ENCODE assay signal across 16 mouse cellular contexts in genomic region chr16:4570737-4571136, GRCm38 (mm10). TPM values are rescaled to one million over a fixed set of nuclear protein-coding genes. Genes with fewer than 3 reads are reported as not detected.
DNase-seq lines count a peak whose midpoint lies in the region; ATAC-seq and TF ChIP-seq lines count a peak whose summit lies in the region.
"Had no signal": no experiment of that assay in that cellular context is flagged by ENCODE, and none has a peak within 500 bp of the region (broad histone marks: within the 10 kb centered on the region; RNA-seq: fewer than 3 reads in every experiment).

No protein-coding gene starts in this region.

- no peak overlapping the region for H3K4me2 ChIP-seq in kidney, embryonic 16.5 days (replicated peaks; ENCODE audit: low read depth, low read length)
- no peak overlapping the region for H3K4me2 ChIP-seq in embryonic facial prominence, embryonic 11.5 days (ENCODE audit: low read depth, low read length)
- H3K4me2 ChIP-seq in limb, embryonic 14.5 days (replicated peaks; ENCODE audit: low read depth, low read length, severe bottlenecking): no peak overlapping the region
- H3K4me2 ChIP-seq: forebrain, embryonic 15.5 days; heart, embryonic 15.5 days; hindbrain, embryonic 15.5 days; neural tube, embryonic 13.5 days had no signal

- WGBS in kidney, embryonic 16.5 days: 43% methylated on average over 4 of the region's 4 CpGs
- 53% methylated on average over 4 of the region's 4 CpGs for WGBS in embryonic facial prominence, embryonic 11.5 days
- 30% methylated on average over 4 of the region's 4 CpGs for WGBS in limb, embryonic 14.5 days

- peak; percentile 53 for DNase-seq in gastrocnemius, adult 2 months
- DNase-seq in gastrocnemius, postnatal 36 days: no peak
- no peak for DNase-seq in kidney, postnatal 10 days
- DNase-seq in embryonic facial prominence, embryonic 11.5 days (ENCODE audit: low spot score): peak; percentile 66
- DNase-seq in limb, embryonic 14.5 days (ENCODE audit: low spot score): no peak
- no peak for DNase-seq in ovary, postnatal 36 days (ENCODE audit: low spot score)
- DNase-seq: cerebellum, adult 18-20 months; kidney, adult 9 months; left cerebral cortex, postnatal 4 days; right cerebral cortex, adult 18-20 months had no signal

- TF ChIP-seq POLR2A in limb, embryonic 14.5 days (IDR thresholded peaks at IDR 0.05; ENCODE audit: borderline replicate concordance, extremely low read depth, insufficient read depth, insufficient read length): no peak

- H3K9me3 ChIP-seq in kidney, embryonic 16.5 days (ENCODE audit: low read length): no peaks in the 10 kb centered on the region
- H3K9me3 ChIP-seq in embryonic facial prominence, embryonic 11.5 days (replicated peaks; ENCODE audit: control insufficient read depth, low read length): no peaks in the 10 kb centered on the region
- H3K9me3 ChIP-seq in limb, embryonic 14.5 days (ENCODE audit: control insufficient read depth, low read length): no peaks in the 10 kb centered on the region
- H3K9me3 ChIP-seq: forebrain, embryonic 15.5 days; G1E; heart, embryonic 15.5 days; hindbrain, embryonic 15.5 days; neural tube, embryonic 13.5 days had no signal

- H3K36me3 ChIP-seq in kidney, embryonic 16.5 days (ENCODE audit: insufficient read depth, low read length): no peaks in the 10 kb centered on the region
- H3K36me3 ChIP-seq in embryonic facial prominence, embryonic 11.5 days (replicated peaks; ENCODE audit: control insufficient read depth, insufficient read depth, low read depth, low read length): no peaks in the 10 kb centered on the region
- no peaks in the 10 kb centered on the region for H3K36me3 ChIP-seq in limb, embryonic 14.5 days (ENCODE audit: control insufficient read depth, insufficient read depth, low read length)
- H3K36me3 ChIP-seq: forebrain, embryonic 15.5 days; G1E; heart, embryonic 15.5 days; hindbrain, embryonic 15.5 days; neural tube, embryonic 13.5 days had no signal

- 0 out of 2 replicates have a peak overlapping the region, but pooled peaks have one; percentile 29 for H3K9ac ChIP-seq in kidney, embryonic 16.5 days (replicated peaks; ENCODE audit: low read length)
- H3K9ac ChIP-seq in embryonic facial prominence, embryonic 11.5 days (replicated peaks; ENCODE audit: low read length): no peak overlapping the region
- no peak overlapping the region for H3K9ac ChIP-seq in limb, embryonic 14.5 days (ENCODE audit: low read depth, low read length, severe bottlenecking)
- H3K9ac ChIP-seq: forebrain, embryonic 15.5 days; heart, embryonic 15.5 days; hindbrain, embryonic 15.5 days; neural tube, embryonic 13.5 days had no signal

- intact Hi-C loops in gastrocnemius, adult 2 months (cut with DNase I): no loop called here
- intact Hi-C loops in gastrocnemius, postnatal 36 days (cut with DNase I): no loop called here

- ATAC-seq in kidney, embryonic 16.5 days (ENCODE audit: low FRiP score, low TSS enrichment): peak; percentile 66
- ATAC-seq in embryonic facial prominence, embryonic 11.5 days (replicated peaks; ENCODE audit: insufficient number of reproducible peaks, low FRiP score, low TSS enrichment, low read depth): peak; percentile 73
- peak; percentile 21; the same call in 1 of the 2 replicates for ATAC-seq in limb, embryonic 14.5 days (ENCODE audit: low FRiP score, low read depth)
- ATAC-seq: forebrain, embryonic 15.5 days had no signal

- H3K4me1 ChIP-seq in kidney, embryonic 16.5 days (ENCODE audit: insufficient read depth, low read length): peaks cover 10% of the 10 kb centered on the region
- H3K4me1 ChIP-seq in embryonic facial prominence, embryonic 11.5 days (ENCODE audit: control insufficient read depth, insufficient read depth, low read length): peaks cover 2% of the 10 kb centered on the region; the same call in 1 of the 2 replicates
- peaks cover 10% of the 10 kb centered on the region for H3K4me1 ChIP-seq in limb, embryonic 14.5 days (ENCODE audit: control insufficient read depth, insufficient read depth, low read length)

- no peaks in the 10 kb centered on the region for H3K27me3 ChIP-seq in kidney, embryonic 16.5 days (ENCODE audit: insufficient read depth, low read length)
- H3K27me3 ChIP-seq in embryonic facial prominence, embryonic 11.5 days (ENCODE audit: control insufficient read depth, insufficient read depth, low read length): no peaks in the 10 kb centered on the region
- no peaks in the 10 kb centered on the region for H3K27me3 ChIP-seq in limb, embryonic 14.5 days (ENCODE audit: control insufficient read depth, insufficient read depth, low read length)
- H3K27me3 ChIP-seq: forebrain, embryonic 15.5 days; heart, embryonic 15.5 days; hindbrain, embryonic 15.5 days; neural tube, embryonic 13.5 days had no signal

- TF ChIP-seq CTCF in gastrocnemius, adult 2 months (IDR thresholded peaks at IDR 0.05): no peak

- H3K27ac ChIP-seq in gastrocnemius, adult 2 months: peak overlapping the region; percentile 46; the same call in 1 of the 2 replicates
- no peak overlapping the region for H3K27ac ChIP-seq in kidney, embryonic 16.5 days (ENCODE audit: low read length)
- H3K27ac ChIP-seq in embryonic facial prominence, embryonic 11.5 days (replicated peaks; ENCODE audit: low read depth, low read length): no peak overlapping the region
- no peak overlapping the region for H3K27ac ChIP-seq in limb, embryonic 14.5 days (replicated peaks; ENCODE audit: low read depth, low read length)
- H3K27ac ChIP-seq: forebrain, embryonic 15.5 days; heart, embryonic 15.5 days; hindbrain, embryonic 15.5 days; neural tube, embryonic 13.5 days had no signal

- no peak overlapping the region for H3K4me3 ChIP-seq in gastrocnemius, adult 2 months
- no peak overlapping the region for H3K4me3 ChIP-seq in kidney, embryonic 16.5 days (ENCODE audit: low read length)
- H3K4me3 ChIP-seq in embryonic facial prominence, embryonic 11.5 days (ENCODE audit: low read depth, low read length): no peak overlapping the region
- H3K4me3 ChIP-seq in limb, embryonic 14.5 days (replicated peaks; ENCODE audit: low read length): no peak overlapping the region
- H3K4me3 ChIP-seq: forebrain, embryonic 15.5 days; heart, embryonic 15.5 days; hindbrain, embryonic 15.5 days; neural tube, embryonic 13.5 days had no signal

RNA-seq across cellular contexts. Expression of gene Tfap4, which starts 11.1 kb away (rescaled TPM):
- 1 to 10 TPM; 3.0 to 5.1 TPM for total RNA-seq in gastrocnemius, adult 2 months (2021)
- total RNA-seq in gastrocnemius, postnatal 36 days (2021): 1 to 10 TPM; 2.6 to 4.1 TPM
- polyA plus RNA-seq in kidney, embryonic 16.5 days (2015; fragmentation: Nextera tagmentation; extraction: Ambion mirVana): 21.8 and 25.5 TPM in 2 replicates
- polyA plus RNA-seq in embryonic facial prominence, embryonic 11.5 days (2014; fragmentation: Nextera tagmentation; extraction: Ambion mirVana): 27.2 and 28.6 TPM in 2 replicates
- 29.9 and 31.5 TPM in 2 replicates for polyA plus RNA-seq in limb, embryonic 14.5 days (2012; rRNA removed)
- polyA plus RNA-seq in limb, embryonic 14.5 days (2014; fragmentation: Nextera tagmentation; extraction: Ambion mirVana): 19.6 and 22.8 TPM in 2 replicates

RNA-seq across cellular contexts. Expression of gene Glis2, which starts 23.8 kb away (rescaled TPM):
- total RNA-seq in gastrocnemius, adult 2 months (2021): 1 to 10 TPM; 5.2 to 6.9 TPM
- 1 to 10 TPM; 5.9 to 7.0 TPM for total RNA-seq in gastrocnemius, postnatal 36 days (2021)
- 43.6 and 53.6 TPM in 2 replicates for polyA plus RNA-seq in kidney, embryonic 16.5 days (2015; fragmentation: Nextera tagmentation; extraction: Ambion mirVana)
- polyA plus RNA-seq in embryonic facial prominence, embryonic 11.5 days (2014; fragmentation: Nextera tagmentation; extraction: Ambion mirVana): 19.9 and 21.2 TPM in 2 replicates
- polyA plus RNA-seq in limb, embryonic 14.5 days (2012; rRNA removed): 83.8 and 110 TPM in 2 replicates
- polyA plus RNA-seq in limb, embryonic 14.5 days (2014; fragmentation: Nextera tagmentation; extraction: Ambion mirVana): 45.9 and 53.3 TPM in 2 replicates

RNA-seq across cellular contexts. Expression of gene Srl, which starts 29.1 kb away (rescaled TPM):
- 1,000 to 10,000 TPM; 1,026 to 1,225 TPM for total RNA-seq in gastrocnemius, adult 2 months (2021)
- 1,000 to 10,000 TPM; 1,182 to 1,390 TPM for total RNA-seq in gastrocnemius, postnatal 36 days (2021)
- 18.2 and 19.2 TPM in 2 replicates for polyA plus RNA-seq in kidney, embryonic 16.5 days (2015; fragmentation: Nextera tagmentation; extraction: Ambion mirVana)
- polyA plus RNA-seq in embryonic facial prominence, embryonic 11.5 days (2014; fragmentation: Nextera tagmentation; extraction: Ambion mirVana): 26.6 and 32.7 TPM in 2 replicates
- polyA plus RNA-seq in limb, embryonic 14.5 days (2012; rRNA removed): 40.7 and 44.2 TPM in 2 replicates
- 47.3 and 53.7 TPM in 2 replicates for polyA plus RNA-seq in limb, embryonic 14.5 days (2014; fragmentation: Nextera tagmentation; extraction: Ambion mirVana)

RNA-seq across cellular contexts. Expression of gene Pam16, which starts 54.1 kb away (rescaled TPM):
- 100 to 1,000 TPM in 1 of 2 experiments, 10 to 100 TPM in 1; 97.4 to 112 TPM for total RNA-seq in gastrocnemius, adult 2 months (2021)
- 10 to 100 TPM; 87.0 to 91.6 TPM for total RNA-seq in gastrocnemius, postnatal 36 days (2021)
- polyA plus RNA-seq in kidney, embryonic 16.5 days (2015; fragmentation: Nextera tagmentation; extraction: Ambion mirVana): 67.8 and 80.4 TPM in 2 replicates
- polyA plus RNA-seq in embryonic facial prominence, embryonic 11.5 days (2014; fragmentation: Nextera tagmentation; extraction: Ambion mirVana): 103 and 105 TPM in 2 replicates
- 72.7 and 80.1 TPM in 2 replicates for polyA plus RNA-seq in limb, embryonic 14.5 days (2012; rRNA removed)
- polyA plus RNA-seq in limb, embryonic 14.5 days (2014; fragmentation: Nextera tagmentation; extraction: Ambion mirVana): 92.5 and 94.1 TPM in 2 replicates

Comparison
In these comparisons a context has a peak if more than half of its experiments do, and no peak if none do; other contexts are left out.
1. DNase-seq: peak in gastrocnemius, adult 2 months (single experiment) and embryonic facial prominence, embryonic 11.5 days (single experiment); none in gastrocnemius, postnatal 36 days (0 of 2), kidney, postnatal 10 days (single experiment), limb, embryonic 14.5 days (single experiment) and ovary, postnatal 36 days (single experiment).
2. ATAC-seq: peak in every context shown above with its lines; median percentile 73 in embryonic facial prominence, embryonic 11.5 days; 66 in kidney, embryonic 16.5 days; 21 in limb, embryonic 14.5 days.